Mouse (Mus musculus) megakaryocyte, adult 5-6 weeks (primary cell): ENCODE results near the gene Ikzf3. TPM values are rescaled to one million over a fixed set of nuclear protein-coding genes. Genes with fewer than 3 reads are reported as not detected.

Experiments used
- ATAC-seq: 2 replicates; pipeline ENCODE4 v1.8.0; 2016; ENCODE audit warnings: mild to moderate bottlenecking, inconsistent platforms; ENCODE audit not compliant: poor library complexity, severe bottlenecking
- total RNA-seq, 2 experiments: library from RNA; stranded (forward) in 1 of 2; stranded (reverse) in 1 of 2; fragments of 153-499, 151-499 nt in 1 of 2; fragments of 221-1000, 200-1000 nt in 1 of 2; gene quantifications; 2 replicates each; pipeline versions ENCODE4 v1.2.3 to v1.2.4; 2015 to 2017

The Ikzf3 gene
- total RNA-seq, 2 experiments from 2014 or later = 6.0 to 6.6 TPM

GRCm38 (mm10) chr11:98449921-98450771 lies 95.7 kb downstream of the Ikzf3 start:
- ATAC-seq = no peak

GRCm38 (mm10) chr11:98449419-98449818 lies 96.4 kb downstream of the Ikzf3 start:
- no peak for ATAC-seq

GRCm38 (mm10) chr11:98448191-98448790 lies 97.5 kb downstream of the Ikzf3 start:
- ATAC-seq = no peak

- ATAC-seq = no peak
Measured at GRCm38 (mm10) chr11:98447475-98447834, 98.4 kb downstream of the Ikzf3 start.

- ATAC-seq = no peak
Measured at GRCm38 (mm10) chr11:98446562-98447474, 99.0 kb downstream of the Ikzf3 start.

GRCm38 (mm10) chr11:98446213-98446561 lies 99.6 kb downstream of the Ikzf3 start, which contains the start of gene Grb7:
Grb7 (plus strand) TSS chr11:98446394.
- ATAC-seq = no peak

GRCm38 (mm10) chr11:98445679-98446078 lies 100.2 kb downstream of the Ikzf3 start:
- no peak for ATAC-seq

- no peak for ATAC-seq
Measured at GRCm38 (mm10) chr11:98445238-98445637, 100.6 kb downstream of the Ikzf3 start.

GRCm38 (mm10) chr11:98443688-98444087 lies 102.1 kb downstream of the Ikzf3 start:
- ATAC-seq = no peak

- peak; percentile 98 for ATAC-seq
Measured at GRCm38 (mm10) chr11:98438331-98439158, 107.3 kb downstream of the Ikzf3 start, which contains the start of gene Mien1. Mien1 (minus strand) TSS chr11:98438991.

- no peak for ATAC-seq
Measured at GRCm38 (mm10) chr11:98437441-98437840, 108.4 kb downstream of the Ikzf3 start.

- ATAC-seq = no peak
Measured at GRCm38 (mm10) chr11:98435723-98436122, 110.1 kb downstream of the Ikzf3 start.

GRCm38 (mm10) chr11:98431743-98432502 lies 113.9 kb downstream of the Ikzf3 start:
- ATAC-seq = no peak

- ATAC-seq = no peak
Measured at GRCm38 (mm10) chr11:98428436-98428835, 117.4 kb downstream of the Ikzf3 start.

GRCm38 (mm10) chr11:98426592-98426991 lies 119.2 kb downstream of the Ikzf3 start:
- ATAC-seq = no peak

GRCm38 (mm10) chr11:98418939-98419547 lies 126.8 kb downstream of the Ikzf3 start:
- ATAC-seq = no peak

- ATAC-seq = no peak
Measured at GRCm38 (mm10) chr11:98418273-98418672, 127.6 kb downstream of the Ikzf3 start.

GRCm38 (mm10) chr11:98417074-98417473 lies 128.8 kb downstream of the Ikzf3 start:
- ATAC-seq = no peak
